8 mouse cellular contexts compared by ENCODE assay signal in the genomic region with DNA sequence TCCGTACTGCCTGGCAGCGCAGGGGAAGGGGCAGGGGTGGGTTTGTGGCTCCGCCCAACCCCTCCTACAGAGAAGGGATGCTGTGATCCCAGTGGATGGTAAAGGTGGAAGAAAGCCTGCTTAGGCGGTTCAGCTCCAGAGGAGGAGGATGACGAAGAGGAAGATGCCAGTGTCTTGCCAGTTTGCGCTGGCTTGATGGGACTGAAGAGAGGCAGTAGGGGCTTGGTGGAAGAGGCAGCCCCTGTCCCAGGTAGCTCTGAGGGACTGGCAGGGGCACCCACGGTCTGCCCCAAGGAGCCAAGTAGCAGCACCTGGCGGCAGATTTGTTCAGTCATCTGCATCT. TPM values are rescaled to one million over a fixed set of nuclear protein-coding genes. Genes with fewer than 3 reads are reported as not detected.
DNase-seq lines count a peak whose midpoint lies in the region; ATAC-seq and TF ChIP-seq lines count a peak whose summit lies in the region.
"Had no signal": no experiment of that assay in that cellular context is flagged by ENCODE, and none has a peak within 500 bp of the region (broad histone marks: within the 10 kb centered on the region; RNA-seq: fewer than 3 reads in every experiment).

No protein-coding gene starts in this region.

- TF ChIP-seq POLR2A in lung, adult 2 months (IDR thresholded peaks at IDR 0.05; ENCODE audit: borderline replicate concordance, extremely low read depth, low read depth, low read length) = no peak
- TF ChIP-seq POLR2A in olfactory bulb, adult 2 months (IDR thresholded peaks at IDR 0.05; ENCODE audit: insufficient read depth, low read depth, low read length) = no peak

- 55% methylated on average over 8 of the region's 8 CpGs for WGBS in lung, adult 2 months
- 46% methylated on average over 8 of the region's 8 CpGs for WGBS in forebrain, embryonic 11.5 days
- WGBS in limb, embryonic 13.5 days = 56% methylated on average over 8 of the region's 8 CpGs
- 40% methylated on average over 8 of the region's 8 CpGs for WGBS in olfactory bulb, adult 2 months

- H3K4me1 ChIP-seq in lung, adult 2 months (ENCODE audit: control insufficient read depth, insufficient read depth, low read length) = peaks cover 2% of the 10 kb centered on the region; the same call in 1 of the 2 replicates
- H3K4me1 ChIP-seq in forebrain, embryonic 11.5 days (replicated peaks; ENCODE audit: control insufficient read depth, insufficient read depth, low read length) = peaks cover 15% of the 10 kb centered on the region
- H3K4me1 ChIP-seq in limb, embryonic 13.5 days = peaks cover 35% of the 10 kb centered on the region
- peaks cover 30% of the 10 kb centered on the region for H3K4me1 ChIP-seq in olfactory bulb, adult 2 months (ENCODE audit: control insufficient read depth, insufficient read depth, low read length)

- H3K9ac ChIP-seq in forebrain, embryonic 11.5 days (ENCODE audit: low read length) = peak overlapping the region; percentile 78
- peak overlapping the region; percentile 89 for H3K9ac ChIP-seq in limb, embryonic 13.5 days

- H3K4me3 ChIP-seq in lung, adult 2 months (replicated peaks; ENCODE audit: extremely low read depth, low read depth, low read length) = no peak overlapping the region
- H3K4me3 ChIP-seq in forebrain, embryonic 11.5 days (ENCODE audit: low read depth, low read length) = peak overlapping the region; percentile 54
- H3K4me3 ChIP-seq in limb, embryonic 13.5 days = peak overlapping the region; percentile 79
- H3K4me3 ChIP-seq in olfactory bulb, adult 2 months (ENCODE audit: insufficient read depth, low read depth, low read length) = peak overlapping the region; percentile 99

- peaks cover 35% of the 10 kb centered on the region for H3K36me3 ChIP-seq in forebrain, embryonic 11.5 days (ENCODE audit: control insufficient read depth, insufficient read depth, low read length)
- H3K36me3 ChIP-seq in limb, embryonic 13.5 days = peaks cover 48% of the 10 kb centered on the region

- H3K27me3 ChIP-seq in forebrain, embryonic 11.5 days (ENCODE audit: control insufficient read depth, insufficient read depth, low read length) = no peaks in the 10 kb centered on the region
- no peaks in the 10 kb centered on the region for H3K27me3 ChIP-seq in limb, embryonic 13.5 days

- H3K9me3 ChIP-seq in forebrain, embryonic 11.5 days (ENCODE audit: control insufficient read depth, low read length) = no peaks in the 10 kb centered on the region
- H3K9me3 ChIP-seq in limb, embryonic 13.5 days = peaks cover 17% of the 10 kb centered on the region; the same call in 1 of the 2 replicates

- ATAC-seq in forebrain, embryonic 11.5 days (replicated peaks; ENCODE audit: low FRiP score) = no peak
- no peak for ATAC-seq in limb, embryonic 13.5 days (ENCODE audit: low FRiP score, low read depth)

- DNase-seq in lung, adult 2 months = peak; percentile 17
- no peak for DNase-seq in lung, postnatal 36 days
- DNase-seq in forebrain, embryonic 11.5 days (ENCODE audit: low spot score) = no peak
- DNase-seq in adrenal gland, postnatal 4 days (ENCODE audit: low spot score in 2 of 2) = no peak
- DNase-seq in right cerebral cortex, postnatal 36 days (ENCODE audit: low spot score in 2 of 2) = no peak
- DNase-seq: thymus, adult 2 months had no signal

- H3K27ac ChIP-seq in forebrain, embryonic 11.5 days (ENCODE audit: low read depth, low read length) = 0 out of 2 replicates have a peak overlapping the region, but pooled peaks have one; percentile 77
- H3K27ac ChIP-seq in limb, embryonic 13.5 days = 0 out of 2 replicates have a peak overlapping the region, but pooled peaks have one; percentile 91
- no peak overlapping the region for H3K27ac ChIP-seq in olfactory bulb, adult 2 months (ENCODE audit: insufficient read depth, low read depth, low read length)

- TF ChIP-seq CTCF in lung, adult 2 months (IDR thresholded peaks at IDR 0.05; ENCODE audit: insufficient read depth, low read length) = no peak
- TF ChIP-seq CTCF in olfactory bulb, adult 2 months (IDR thresholded peaks at IDR 0.05; ENCODE audit: insufficient read depth, low read depth, low read length) = no peak

- peak overlapping the region; percentile 72 for H3K4me2 ChIP-seq in forebrain, embryonic 11.5 days (ENCODE audit: low read depth, low read length, severe bottlenecking)
- H3K4me2 ChIP-seq in limb, embryonic 13.5 days (replicated peaks) = peak overlapping the region; percentile 91

RNA-seq across cellular contexts. Expression of a gene that starts 9.9 kb away (rescaled TPM):
- 20.3 and 22.7 TPM in 2 replicates for polyA plus RNA-seq in lung, adult 2 months (2012; rRNA removed)
- polyA plus RNA-seq in forebrain, embryonic 11.5 days (2014; fragmentation: Nextera tagmentation; extraction: Ambion mirVana) = 59.3 TPM in 2 replicates
- 49.3 and 51.2 TPM in 2 replicates for polyA plus RNA-seq in limb, embryonic 13.5 days (2015; fragmentation: Nextera tagmentation; extraction: Ambion mirVana)
- polyA plus RNA-seq in olfactory bulb, adult 2 months (2012; ENCODE audit: insufficient read depth, insufficient read length, low replicate concordance, missing spikeins) = not detected in 2 replicates
- 10 to 100 TPM; 32.0 to 41.9 TPM for total RNA-seq in adrenal gland, postnatal 4 days (2021)

RNA-seq across cellular contexts. Expression of a gene that starts 13.8 kb away (rescaled TPM):
- 6.3 and 8.1 TPM in 2 replicates for polyA plus RNA-seq in lung, adult 2 months (2012; rRNA removed)
- 75.3 and 83.6 TPM in 2 replicates for polyA plus RNA-seq in forebrain, embryonic 11.5 days (2014; fragmentation: Nextera tagmentation; extraction: Ambion mirVana)
- 24.3 and 27.0 TPM in 2 replicates for polyA plus RNA-seq in limb, embryonic 13.5 days (2015; fragmentation: Nextera tagmentation; extraction: Ambion mirVana)
- not detected in 2 replicates for polyA plus RNA-seq in olfactory bulb, adult 2 months (2012; ENCODE audit: insufficient read depth, insufficient read length, low replicate concordance, missing spikeins)
- total RNA-seq in adrenal gland, postnatal 4 days (2021) = 10 to 100 TPM; 17.0 to 20.1 TPM

RNA-seq across cellular contexts. Expression of a gene that starts 35.4 kb away (rescaled TPM):
- 7.7 and 13.0 TPM in 2 replicates for polyA plus RNA-seq in lung, adult 2 months (2012; rRNA removed)
- polyA plus RNA-seq in forebrain, embryonic 11.5 days (2014; fragmentation: Nextera tagmentation; extraction: Ambion mirVana) = 33.5 and 35.8 TPM in 2 replicates
- 25.9 and 30.4 TPM in 2 replicates for polyA plus RNA-seq in limb, embryonic 13.5 days (2015; fragmentation: Nextera tagmentation; extraction: Ambion mirVana)
- 394 TPM in 1 of 2 replicates, not detected in the other for polyA plus RNA-seq in olfactory bulb, adult 2 months (2012; ENCODE audit: insufficient read depth, insufficient read length, low replicate concordance, missing spikeins)
- total RNA-seq in adrenal gland, postnatal 4 days (2021) = 10 to 100 TPM; 38.9 to 39.8 TPM

RNA-seq across cellular contexts. Expression of a gene that starts 35.8 kb away (rescaled TPM):
- polyA plus RNA-seq in lung, adult 2 months (2012; rRNA removed) = 23.0 and 32.0 TPM in 2 replicates
- polyA plus RNA-seq in forebrain, embryonic 11.5 days (2014; fragmentation: Nextera tagmentation; extraction: Ambion mirVana) = 54.8 and 56.2 TPM in 2 replicates
- polyA plus RNA-seq in limb, embryonic 13.5 days (2015; fragmentation: Nextera tagmentation; extraction: Ambion mirVana) = 47.9 and 48.2 TPM in 2 replicates
- polyA plus RNA-seq in olfactory bulb, adult 2 months (2012; ENCODE audit: insufficient read depth, insufficient read length, low replicate concordance, missing spikeins) = not detected in 2 replicates
- total RNA-seq in adrenal gland, postnatal 4 days (2021) = 10 to 100 TPM; 61.8 to 62.0 TPM

RNA-seq across cellular contexts. Expression of a gene that starts 41.4 kb away (rescaled TPM):
- polyA plus RNA-seq in lung, adult 2 months (2012; rRNA removed) = not detected in 2 replicates
- polyA plus RNA-seq in forebrain, embryonic 11.5 days (2014; fragmentation: Nextera tagmentation; extraction: Ambion mirVana) = not detected in 2 replicates
- 0.05 TPM in 1 of 2 replicates, not detected in the other for polyA plus RNA-seq in limb, embryonic 13.5 days (2015; fragmentation: Nextera tagmentation; extraction: Ambion mirVana)
- polyA plus RNA-seq in olfactory bulb, adult 2 months (2012; ENCODE audit: insufficient read depth, insufficient read length, low replicate concordance, missing spikeins) = not detected in 2 replicates
- not detected for total RNA-seq in adrenal gland, postnatal 4 days (2021)
- polyA plus RNA-seq: thymus, adult 2 months had no signal
